Mouse (Mus musculus) urinary bladder, postnatal 10 days (tissue): ENCODE results near the gene Rnf19b.

ENCODE experiments used
- DNase-seq: peaks from one replicate; pipeline ENCODE4 v3.0.0; 2022; ENCODE audit warnings: low spot score

Gene Rnf19b

GRCm38 (mm10) chr4:129034706-129035660 is 23.1 kb upstream of the Rnf19b start:
- DNase-seq = no peak

GRCm38 (mm10) chr4:129035851-129036445 is 22.1 kb upstream of the Rnf19b start:
- DNase-seq = no peak

- DNase-seq = no peak
These were observed 10.2 kb upstream of the Rnf19b start for GRCm38 (mm10) chr4:129047721-129048421.

GRCm38 (mm10) chr4:129048501-129049305 is 9.4 kb upstream of the Rnf19b start:
- DNase-seq = peak; percentile 25

- DNase-seq = no peak
These were observed 8.6 kb upstream of the Rnf19b start for GRCm38 (mm10) chr4:129049306-129050011.

- no peak for DNase-seq
These were observed 7.7 kb upstream of the Rnf19b start for GRCm38 (mm10) chr4:129050365-129050764.

GRCm38 (mm10) chr4:129050901-129051417 is 7.1 kb upstream of the Rnf19b start:
- no peak for DNase-seq

- no peak for DNase-seq
These were observed 6.4 kb upstream of the Rnf19b start for GRCm38 (mm10) chr4:129051461-129052183.

GRCm38 (mm10) chr4:129054757-129055156 is 3.3 kb upstream of the Rnf19b start:
- DNase-seq = no peak

- DNase-seq = no peak
These were observed 2.5 kb upstream of the Rnf19b start for GRCm38 (mm10) chr4:129055562-129055961.

- DNase-seq = peak; percentile 86
These were observed 401 bp upstream of the Rnf19b start for GRCm38 (mm10) chr4:129057533-129058206.

GRCm38 (mm10) chr4:129059125-129059551 is 1.1 kb downstream of the Rnf19b start:
- DNase-seq = no peak

- no peak for DNase-seq
These were observed 1.9 kb downstream of the Rnf19b start for GRCm38 (mm10) chr4:129059922-129060321.

- DNase-seq = no peak
These were observed 3.4 kb downstream of the Rnf19b start for GRCm38 (mm10) chr4:129061486-129061885.

GRCm38 (mm10) chr4:129062281-129063075 is 4.4 kb downstream of the Rnf19b start:
- no peak for DNase-seq

- no peak for DNase-seq
These were observed 7.7 kb downstream of the Rnf19b start for GRCm38 (mm10) chr4:129065688-129066236.

- no peak for DNase-seq
These were observed 9.8 kb downstream of the Rnf19b start for GRCm38 (mm10) chr4:129067638-129068415.

- DNase-seq = no peak
These were observed 10.8 kb downstream of the Rnf19b start for GRCm38 (mm10) chr4:129068848-129069247.
